Mouse (Mus musculus): ENCODE measurements at regions not wholly inside any gene's neighbourhood (a gene's known extent, or its start where the extent isn't known, plus 50 kb on each side); places are given as distances from the start of the nearest gene placed in this dataset.

DNA sequence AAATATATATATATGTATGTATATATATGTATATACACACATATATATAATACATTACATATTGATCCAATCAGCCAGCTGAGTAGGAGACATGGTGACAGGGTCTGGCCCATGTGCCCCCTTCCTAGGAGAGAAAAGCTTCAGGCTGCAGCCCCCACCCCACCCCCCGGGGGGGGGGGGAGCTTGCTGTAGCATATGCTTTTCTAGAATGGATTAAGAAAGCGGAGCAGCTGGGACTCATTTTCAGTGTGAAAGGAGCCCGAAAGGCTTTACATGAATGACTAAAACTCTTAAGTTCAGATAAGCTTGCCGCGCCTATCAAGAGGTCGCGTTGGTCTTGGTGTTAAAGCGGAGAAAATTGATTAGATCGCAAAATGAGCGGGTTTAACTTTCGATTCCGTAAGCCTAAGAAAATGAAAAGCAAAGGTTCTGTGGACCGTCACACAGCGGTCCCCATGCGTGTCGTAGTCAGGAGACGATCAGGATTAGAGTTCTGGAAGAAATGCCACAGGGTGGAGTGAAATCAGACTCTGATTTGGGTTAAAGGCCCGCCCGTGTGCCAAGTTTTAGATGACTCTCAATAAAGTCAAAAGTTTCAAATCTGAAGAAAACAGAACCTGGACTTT lies 103.1 kb upstream of the E2f7 start:
- no peak for DNase-seq (ENCODE audit: low spot score in 2 of 2)
- intact Hi-C loops (cut with DNase I): no loop called here

DNA sequence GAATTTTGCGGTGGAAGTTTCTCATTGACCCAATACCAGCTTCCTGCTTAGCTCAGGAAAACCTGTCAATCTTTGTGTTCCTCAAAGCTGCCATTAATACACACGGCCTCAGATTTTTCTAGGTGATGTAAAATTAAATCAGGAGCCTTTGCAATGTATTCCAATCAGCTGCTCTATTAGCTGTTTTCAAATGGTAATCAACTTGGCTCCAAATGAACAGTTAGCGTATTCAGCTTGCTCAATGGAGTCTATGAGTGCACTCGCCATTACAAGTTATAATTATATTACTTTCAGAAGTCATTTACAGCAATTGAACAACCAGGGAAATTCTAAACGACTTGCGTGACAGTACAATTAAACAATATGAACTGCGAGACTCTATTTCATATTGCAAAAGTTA lies 97.6 kb upstream of the E2f7 start:
- intact Hi-C loops (cut with DNase I): no loop called here

GRCm38 (mm10) chr10:110650107-110650506 lies 95.1 kb upstream of the E2f7 start:
- DNase-seq (ENCODE audit: low spot score in 2 of 2): peak; percentile 3 to 43
- intact Hi-C loops (cut with DNase I): loop anchor here (2.0 kb wide), 1 partner anchor 193 kb away; the partner anchor contains the start of gene Nav3

More for the DNA sequence above, 97.6 kb upstream of the E2f7 start:
- no peak for DNase-seq (ENCODE audit: low spot score in 2 of 2)

GRCm38 (mm10) chr10:110650851-110651250 lies 94.4 kb upstream of the E2f7 start:
- intact Hi-C loops (cut with DNase I): loop anchor here (2.0 kb wide), 1 partner anchor 194 kb away; the partner anchor contains the start of gene Nav3
- peak in 1 of 2 experiments; percentile 27 for DNase-seq (ENCODE audit: low spot score in 2 of 2)

DNA sequence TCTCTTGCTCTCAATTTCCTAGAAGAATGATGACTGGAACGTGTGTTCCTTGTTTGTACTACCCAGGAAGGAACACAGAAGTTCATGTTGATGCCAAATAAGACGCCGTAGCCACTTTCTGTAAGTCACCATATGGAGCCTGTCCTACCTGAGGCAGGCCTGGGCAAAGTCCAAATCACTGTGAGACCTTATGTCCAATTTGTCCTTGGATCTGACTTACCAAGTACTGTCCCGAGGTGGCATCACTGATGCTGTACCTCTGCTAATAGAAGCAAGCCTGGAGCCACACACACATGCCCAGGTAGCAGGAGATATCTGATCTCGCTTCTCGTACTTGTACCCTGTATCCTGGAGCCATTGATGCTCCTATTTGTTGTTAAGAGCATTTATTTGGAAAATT lies 91.2 kb upstream of the E2f7 start:
- intact Hi-C loops (cut with DNase I): no loop called here
- DNase-seq (ENCODE audit: low spot score in 2 of 2): no peak

- intact Hi-C loops (cut with DNase I): no loop called here
- no peak for DNase-seq (ENCODE audit: low spot score in 2 of 2)
Observed at GRCm38 (mm10) chr10:110658153-110658695, 87.0 kb upstream of the E2f7 start.

DNA sequence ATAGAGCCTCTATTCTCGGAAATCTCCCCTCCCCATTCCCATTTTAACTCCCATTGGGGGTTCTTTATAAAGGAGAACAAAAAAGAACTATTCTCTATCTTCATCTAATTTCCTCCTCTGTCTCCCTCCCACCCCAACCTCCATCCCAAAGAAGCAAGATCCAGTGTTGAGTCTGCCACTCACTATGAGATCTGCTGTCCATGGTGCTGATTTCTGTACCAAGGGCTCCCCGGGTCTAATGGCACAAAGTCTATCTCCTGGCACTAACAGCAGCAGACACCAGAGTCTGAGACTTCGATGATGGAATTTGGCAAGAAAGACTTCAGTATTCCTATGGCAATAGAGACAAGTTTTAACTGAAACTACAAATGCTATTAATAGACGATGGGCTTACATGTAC lies 68.7 kb upstream of the E2f7 start:
- DNase-seq (ENCODE audit: low spot score in 2 of 2): no peak
- intact Hi-C loops (cut with DNase I): no loop called here
